Mouse (Mus musculus) adrenal gland, postnatal 4 days (tissue): ENCODE measurements around the gene Vmn1r214. TPM values are rescaled to one million over a fixed set of nuclear protein-coding genes. Genes with fewer than 3 reads are reported as not detected.

Experiments
- DNase-seq, 2 experiments: peaks; one replicate each; pipeline ENCODE4 v3.0.0; 2021 to 2022; ENCODE audit warnings: low spot score in 2 of 2, mixed read lengths in 2 of 2
- long read RNA-seq, 2 experiments: library from polyadenylated mRNA; stranded (forward); transcript quantifications; one replicate each; pipeline ENCODE4 v2.0.0; 2021
- total RNA-seq, 2 experiments: library from RNA; stranded (reverse); gene quantifications; 2 replicates each; pipeline ENCODE4 v1.2.3; 2021

The Vmn1r214 gene
- not detected for total RNA-seq
- long read RNA-seq, experiment 1, result 0 reads
- long read RNA-seq, experiment 2, result 0 reads

GRCm38 (mm10) chr13:23030118-23030517, at the start of gene Vmn1r214:
Gene Vmn1r214 (plus strand): TSS chr13:23030418.
- DNase-seq, result no peak

GRCm38 (mm10) chr13:22990214-22990891, 39.9 kb upstream of the Vmn1r214 start:
- DNase-seq, result no peak

GRCm38 (mm10) chr13:22992178-22992700, 38.0 kb upstream of the Vmn1r214 start:
- no peak for DNase-seq

GRCm38 (mm10) chr13:22992721-22993120, 37.5 kb upstream of the Vmn1r214 start:
- no peak for DNase-seq

- DNase-seq, result no peak
These were observed 22.9 kb upstream of the Vmn1r214 start, which contains the start of gene Vmn1r213 for GRCm38 (mm10) chr13:23007356-23007755. Gene Vmn1r213 (plus strand): TSS chr13:23007656.

GRCm38 (mm10) chr13:23018158-23018557, 12.1 kb upstream of the Vmn1r214 start:
- no peak for DNase-seq

- no peak for DNase-seq
These were observed 5.4 kb upstream of the Vmn1r214 start for GRCm38 (mm10) chr13:23024812-23025211.

- no peak for DNase-seq
These were observed 27.6 kb downstream of the Vmn1r214 start for GRCm38 (mm10) chr13:23057778-23058177.

GRCm38 (mm10) chr13:23067725-23068124, 37.5 kb downstream of the Vmn1r214 start, which contains the start of gene Vmn1r215:
Gene Vmn1r215 (plus strand): TSS chr13:23068025.
- no peak for DNase-seq

- DNase-seq, result no peak
These were observed 39.1 kb downstream of the Vmn1r214 start for GRCm38 (mm10) chr13:23069312-23069711.

Other genes starting within 250 kb of the Vmn1r214 start
- under 1 TPM in 1 of 2 experiments, not detected in 1; 0.06 TPM for gene Vmn1r209, start 220.7 kb upstream of the Vmn1r214 start, total RNA-seq
- gene Vmn1r210, start 199.1 kb upstream of the Vmn1r214 start, total RNA-seq, result not detected
- gene Vmn1r211, start 172.9 kb upstream of the Vmn1r214 start, total RNA-seq, result not detected
- gene Vmn1r212, start 146.2 kb upstream of the Vmn1r214 start, total RNA-seq, result not detected
- gene Vmn1r213, start 22.8 kb upstream of the Vmn1r214 start, total RNA-seq, result not detected
- not detected for gene Vmn1r215, start 37.6 kb downstream of the Vmn1r214 start, total RNA-seq
- not detected for gene Vmn1r217, start 87.8 kb downstream of the Vmn1r214 start, total RNA-seq
- not detected for gene Vmn1r218, start 102.7 kb downstream of the Vmn1r214 start, total RNA-seq
- not detected for gene Vmn1r219, start 128.9 kb downstream of the Vmn1r214 start, total RNA-seq
- gene Vmn1r220, start 157.6 kb downstream of the Vmn1r214 start, total RNA-seq, result not detected
- gene Vmn1r221, start 183.7 kb downstream of the Vmn1r214 start, total RNA-seq, result not detected
- not detected for gene Vmn1r222, start 205.5 kb downstream of the Vmn1r214 start, total RNA-seq
- not detected for gene Vmn1r223, start 216.7 kb downstream of the Vmn1r214 start, total RNA-seq